Mouse (Mus musculus): ENCODE measurements around the gene Hist1h4h. TPM values are rescaled to one million over a fixed set of nuclear protein-coding genes. Genes with fewer than 3 reads are reported as not detected.
"Not testable (repeated sequence)": the region's sequence is repeated elsewhere in the genome, so short reads cannot be mapped to it uniquely, and the experiment has no call there.

Gene Hist1h4h
- polyA plus RNA-seq, 1 experiment from 2014 or later, result 7.2 TPM

DNA sequence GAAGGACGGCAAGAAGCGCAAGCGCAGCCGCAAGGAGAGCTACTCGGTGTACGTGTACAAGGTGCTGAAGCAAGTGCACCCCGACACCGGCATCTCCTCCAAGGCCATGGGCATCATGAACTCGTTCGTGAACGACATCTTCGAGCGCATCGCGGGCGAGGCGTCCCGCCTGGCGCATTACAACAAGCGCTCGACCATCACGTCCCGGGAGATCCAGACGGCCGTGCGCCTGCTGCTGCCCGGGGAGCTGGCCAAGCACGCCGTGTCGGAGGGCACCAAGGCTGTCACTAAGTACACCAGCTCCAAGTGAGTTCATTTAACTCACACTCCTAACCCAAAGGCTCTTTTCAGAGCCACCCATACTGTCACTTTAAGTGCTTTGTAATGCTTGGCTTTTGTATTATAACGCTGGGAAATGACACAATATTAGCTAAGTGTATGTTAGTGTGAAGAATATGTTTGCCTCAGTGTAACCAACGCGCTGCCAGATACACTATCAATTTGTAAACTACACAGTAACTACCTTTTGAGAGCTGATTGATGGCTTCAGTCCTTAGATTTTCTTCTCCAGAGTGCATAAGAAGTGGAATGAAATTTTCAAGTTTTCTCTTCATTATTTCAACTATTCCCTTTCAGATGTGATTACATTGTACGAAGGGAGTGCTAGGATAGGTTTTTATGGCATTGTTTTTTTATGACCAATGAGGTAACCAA is 40.8 kb downstream of the Hist1h4h start:
- WGBS, result under 1% methylated on average over 14 of the region's 34 CpGs
- Histone ChIP-seq H3K9ac (peak overlapping the region; percentile 77), H3K4me2 (peak overlapping the region; percentile 66), H3K4me3 (replicated peaks) (peak overlapping the region; percentile 47), H3K27ac (peak overlapping the region; percentile 97), H3K4me1 (peaks cover 24% of the 10 kb centered on the region)
- H3K9me3 ChIP-seq; ATAC-seq (ENCODE audit: low FRiP score); H3K27me3 ChIP-seq; H3K36me3 ChIP-seq (replicated peaks): not testable (repeated sequence)

DNA sequence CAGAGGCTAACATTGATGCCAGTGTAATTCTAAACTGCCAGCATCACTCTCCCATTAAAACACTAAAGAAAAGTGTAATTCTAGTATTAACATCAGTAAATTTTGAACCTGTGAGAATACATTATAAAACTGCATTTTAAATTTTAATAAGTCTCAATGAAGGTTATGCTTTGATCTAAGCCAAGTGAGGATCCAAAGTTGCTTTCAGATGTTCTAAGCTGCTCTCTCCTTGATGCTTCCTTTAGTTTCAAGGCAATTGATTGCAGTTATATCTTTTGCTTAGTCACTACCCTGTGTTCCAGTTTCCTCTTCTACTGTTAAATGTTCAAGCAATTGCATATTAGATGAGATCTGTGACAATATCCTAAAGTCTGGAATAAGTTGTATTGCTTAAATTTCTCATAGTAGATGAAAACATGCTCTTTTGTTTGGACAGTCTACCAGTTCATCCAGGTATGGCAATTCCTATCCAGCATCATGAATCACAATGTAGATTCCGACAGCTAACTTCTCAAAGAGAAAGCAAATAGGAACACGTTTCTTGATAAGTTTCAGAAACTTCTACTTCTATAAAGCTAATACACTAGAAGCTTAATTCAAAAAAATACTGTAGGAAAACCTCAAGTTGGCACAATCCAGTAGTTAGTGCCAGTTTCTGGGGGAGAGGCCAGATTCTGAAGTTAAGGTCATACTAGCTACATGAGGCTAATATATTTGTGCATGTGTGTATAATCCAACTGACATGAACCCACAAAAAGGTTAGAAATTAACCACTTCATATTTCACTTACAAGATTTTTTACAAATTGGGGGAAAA is 41.6 kb downstream of the Hist1h4h start:
- H3K9me3 ChIP-seq, result no peaks in the 10 kb centered on the region
- H3K27me3 ChIP-seq, result no peaks in the 10 kb centered on the region
- peak overlapping the region; percentile 66 for H3K4me2 ChIP-seq
- H3K27ac ChIP-seq, result peak overlapping the region; percentile 97
- no peak for ATAC-seq (ENCODE audit: low FRiP score)
- peak overlapping the region; percentile 77 for H3K9ac ChIP-seq
- 33% methylated on average over 2 of the region's 2 CpGs for WGBS
- no peaks in the 10 kb centered on the region for H3K36me3 ChIP-seq (replicated peaks)
- peaks cover 31% of the 10 kb centered on the region for H3K4me1 ChIP-seq
- H3K4me3 ChIP-seq (replicated peaks), result peak overlapping the region; percentile 47

DNA sequence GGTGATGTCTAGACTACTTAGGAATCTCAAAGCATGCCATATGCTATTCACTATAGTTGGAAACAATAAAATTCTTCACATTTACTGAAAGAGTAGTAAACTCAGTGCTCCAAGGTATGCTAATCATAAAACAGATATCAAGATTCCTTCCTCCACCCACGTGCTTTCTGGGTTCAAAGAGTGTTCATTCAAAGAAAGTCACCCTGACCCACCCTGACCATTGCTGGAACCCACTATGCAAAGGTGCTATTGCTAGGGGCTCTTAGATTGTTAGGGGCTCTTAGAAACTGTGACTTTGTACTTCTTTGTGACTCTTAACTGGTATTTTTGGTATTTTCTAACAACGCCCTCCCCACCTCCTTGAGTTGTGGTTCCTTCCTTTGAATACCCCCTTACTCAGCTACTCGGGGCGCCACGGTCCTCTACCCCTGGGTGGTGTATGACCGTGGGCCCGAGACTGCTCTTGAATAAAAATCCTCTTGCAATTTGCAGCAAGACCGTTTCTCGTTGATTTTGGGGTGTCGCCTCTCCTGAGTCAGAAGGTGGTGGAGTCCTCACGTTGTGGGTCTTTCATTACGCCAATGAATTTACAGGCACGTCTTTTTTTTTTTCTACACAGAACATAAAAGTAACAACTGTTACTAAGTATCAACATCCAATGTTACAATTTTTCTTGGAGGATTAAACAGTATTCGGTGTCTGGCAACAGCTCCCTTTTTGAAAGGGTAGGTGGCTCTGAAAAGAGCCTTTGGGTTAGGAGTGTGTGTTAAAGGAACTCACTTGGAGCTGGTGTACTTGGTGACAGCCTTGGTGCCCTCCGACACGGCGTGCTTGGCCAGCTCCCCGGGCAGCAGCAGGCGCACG is 42.4 kb downstream of the Hist1h4h start:
- not testable (repeated sequence) for H3K9me3 ChIP-seq; H3K27me3 ChIP-seq; ATAC-seq (ENCODE audit: low FRiP score); H3K36me3 ChIP-seq (replicated peaks)
- Histone ChIP-seq H3K9ac (peak overlapping the region; percentile 77), H3K4me1 (peaks cover 31% of the 10 kb centered on the region), H3K27ac (peak overlapping the region; percentile 97), H3K4me2 (peak overlapping the region; percentile 66), H3K4me3 (replicated peaks) (peak overlapping the region; percentile 47)
- 6% methylated on average over 20 of the region's 20 CpGs for WGBS

GRCm38 (mm10) chr13:23573898-23574524 is 43.2 kb downstream of the Hist1h4h start, which contains the start of the genes Hist1h2bf and Hist1h2ad:
Hist1h2bf (minus strand) TSS chr13:23574196.
Hist1h2ad (plus strand) TSS chr13:23574381.
- H3K27me3 ChIP-seq; H3K9me3 ChIP-seq; H3K36me3 ChIP-seq (replicated peaks): not testable (repeated sequence)
- peak; percentile 93 for ATAC-seq (ENCODE audit: low FRiP score)
- WGBS, result under 1% methylated on average over 40 of the region's 42 CpGs
- Histone ChIP-seq H3K4me2 (peak within 1 kb of the TSS; percentile 67), H3K4me1 (peaks cover 31% of the 10 kb centered on the region), H3K9ac (peak within 1 kb of the TSS; percentile 56), H3K27ac (peak within 1 kb of the TSS; percentile 97), H3K4me3 (replicated peaks) (peak within 1 kb of the TSS; percentile 47)

DNA sequence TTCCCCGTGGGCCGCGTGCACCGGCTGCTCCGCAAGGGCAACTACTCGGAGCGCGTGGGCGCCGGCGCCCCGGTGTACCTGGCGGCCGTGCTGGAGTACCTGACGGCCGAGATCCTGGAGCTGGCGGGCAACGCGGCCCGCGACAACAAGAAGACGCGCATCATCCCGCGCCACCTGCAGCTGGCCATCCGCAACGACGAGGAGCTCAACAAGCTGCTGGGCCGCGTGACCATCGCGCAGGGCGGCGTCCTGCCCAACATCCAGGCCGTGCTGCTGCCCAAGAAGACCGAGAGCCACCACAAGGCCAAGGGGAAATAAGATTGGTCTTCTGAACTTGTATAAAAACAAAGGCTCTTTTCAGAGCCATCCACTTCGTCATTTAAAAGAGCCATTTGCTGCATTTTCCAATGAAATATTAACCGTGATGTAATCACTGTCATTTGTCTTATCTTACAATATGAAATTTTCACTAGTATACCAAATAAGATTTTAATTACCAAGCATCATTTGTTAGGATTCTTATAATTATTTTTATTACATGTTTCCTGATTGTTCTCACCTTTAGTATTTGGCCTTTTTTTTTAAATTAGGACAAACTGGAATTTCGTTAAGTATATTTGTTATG is 43.8 kb downstream of the Hist1h4h start:
- H3K9me3 ChIP-seq; H3K36me3 ChIP-seq (replicated peaks); H3K27me3 ChIP-seq: not testable (repeated sequence)
- WGBS, result 2% methylated on average over 10 of the region's 39 CpGs
- Histone ChIP-seq H3K4me2 (peak overlapping the region; percentile 67), H3K4me3 (replicated peaks) (peak overlapping the region; percentile 47), H3K4me1 (peaks cover 31% of the 10 kb centered on the region), H3K27ac (peak overlapping the region; percentile 97), H3K9ac (peak overlapping the region; percentile 56; the same call in 1 of the 2 replicates)
- ATAC-seq (ENCODE audit: low FRiP score), result 0 out of 2 replicates have a peak, but pooled peaks have one; percentile 0

GRCm38 (mm10) chr13:23575271-23575851 is 44.5 kb downstream of the Hist1h4h start, which contains the start of gene Hist1h3d:
Hist1h3d (plus strand) TSS chr13:23575763.
- H3K9ac ChIP-seq, result peak within 1 kb of the TSS; percentile 74
- H3K27ac ChIP-seq, result peak within 1 kb of the TSS; percentile 94
- H3K27me3 ChIP-seq, result no peaks in the 10 kb centered on the region
- H3K4me1 ChIP-seq, result peaks cover 27% of the 10 kb centered on the region
- no peaks in the 10 kb centered on the region for H3K36me3 ChIP-seq (replicated peaks)
- H3K4me3 ChIP-seq (replicated peaks), result peak within 1 kb of the TSS; percentile 47
- 1% methylated on average over 18 of the region's 18 CpGs for WGBS
- no peaks in the 10 kb centered on the region for H3K9me3 ChIP-seq
- peak; percentile 63 for ATAC-seq (ENCODE audit: low FRiP score)
- H3K4me2 ChIP-seq, result peak within 1 kb of the TSS; percentile 67

DNA sequence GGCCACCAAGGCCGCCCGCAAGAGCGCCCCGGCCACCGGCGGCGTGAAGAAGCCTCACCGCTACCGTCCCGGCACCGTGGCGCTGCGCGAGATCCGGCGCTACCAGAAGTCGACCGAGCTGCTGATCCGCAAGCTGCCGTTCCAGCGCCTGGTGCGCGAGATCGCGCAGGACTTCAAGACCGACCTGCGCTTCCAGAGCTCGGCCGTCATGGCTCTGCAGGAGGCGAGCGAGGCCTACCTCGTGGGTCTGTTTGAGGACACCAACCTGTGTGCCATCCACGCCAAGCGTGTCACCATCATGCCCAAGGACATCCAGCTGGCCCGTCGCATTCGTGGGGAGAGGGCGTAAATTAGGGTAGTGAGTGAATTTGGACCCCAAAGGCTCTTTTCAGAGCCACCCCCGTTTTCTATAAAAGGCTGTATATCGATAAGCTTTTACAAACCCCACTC is 45.0 kb downstream of the Hist1h4h start:
- Histone ChIP-seq H3K4me3 (replicated peaks) (peak overlapping the region; percentile 47), H3K4me1 (peaks cover 28% of the 10 kb centered on the region), H3K27ac (peak overlapping the region; percentile 94), H3K9ac (peak overlapping the region; percentile 74), H3K4me2 (peak overlapping the region; percentile 67)
- H3K9me3 ChIP-seq; H3K27me3 ChIP-seq; H3K36me3 ChIP-seq (replicated peaks); ATAC-seq (ENCODE audit: low FRiP score): not testable (repeated sequence)
- 0% methylated on average over 12 of the region's 40 CpGs for WGBS

- H3K27ac ChIP-seq, result peak overlapping the region; percentile 94
- peak overlapping the region; percentile 47 for H3K4me3 ChIP-seq (replicated peaks)
- no peak for ATAC-seq (ENCODE audit: low FRiP score)
- H3K9ac ChIP-seq, result peak overlapping the region; percentile 74
- H3K9me3 ChIP-seq, result no peaks in the 10 kb centered on the region
- H3K4me2 ChIP-seq, result peak overlapping the region; percentile 67
- no peaks in the 10 kb centered on the region for H3K27me3 ChIP-seq
- 1% methylated on average over 7 of the region's 7 CpGs for WGBS
- peaks cover 28% of the 10 kb centered on the region for H3K4me1 ChIP-seq
- H3K36me3 ChIP-seq (replicated peaks), result no peaks in the 10 kb centered on the region
These were observed 45.6 kb downstream of the Hist1h4h start for GRCm38 (mm10) chr13:23576351-23576881.

DNA sequence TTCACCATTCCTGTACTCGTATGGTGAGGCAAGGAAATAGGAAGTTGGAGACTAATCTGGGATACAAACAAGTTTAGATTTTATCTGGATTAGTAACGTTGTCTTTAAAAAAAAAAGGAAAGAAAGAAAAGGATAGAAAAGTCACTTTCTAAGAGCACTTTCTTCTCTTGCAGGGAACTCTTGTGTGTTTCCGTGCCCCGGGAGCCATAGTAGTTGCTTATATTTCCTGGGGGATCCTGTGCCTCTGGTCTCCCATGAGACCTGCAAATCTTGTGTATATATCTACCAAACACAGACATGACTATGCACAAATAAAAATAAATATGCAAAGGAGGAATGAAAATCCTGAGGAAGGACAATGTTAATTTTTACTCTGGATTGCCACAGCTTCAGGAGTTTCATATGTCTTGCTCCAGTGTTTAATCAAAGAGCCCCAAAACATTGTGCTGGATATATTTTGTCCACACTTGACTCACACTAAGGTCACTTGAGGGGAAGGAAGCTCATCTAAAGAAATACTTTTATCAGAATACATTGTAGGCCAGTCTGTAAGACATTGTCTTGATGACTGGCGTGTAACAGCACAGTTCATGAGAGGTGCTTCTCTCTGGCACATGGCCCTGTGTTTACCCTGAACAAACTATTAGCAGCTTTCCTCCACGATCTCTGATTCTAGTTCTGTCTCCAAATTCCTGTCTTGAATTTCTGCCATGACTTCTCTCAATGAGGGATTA is 46.2 kb downstream of the Hist1h4h start:
- peaks cover 32% of the 10 kb centered on the region for H3K4me1 ChIP-seq
- no peaks in the 10 kb centered on the region for H3K36me3 ChIP-seq (replicated peaks)
- peak overlapping the region; percentile 94 for H3K27ac ChIP-seq
- WGBS, result 48% methylated on average over 6 of the region's 6 CpGs
- peak overlapping the region; percentile 67 for H3K4me2 ChIP-seq
- peak overlapping the region; percentile 74 for H3K9ac ChIP-seq
- no peaks in the 10 kb centered on the region for H3K27me3 ChIP-seq
- no peaks in the 10 kb centered on the region for H3K9me3 ChIP-seq
- no peak for ATAC-seq (ENCODE audit: low FRiP score)
- H3K4me3 ChIP-seq (replicated peaks), result peak overlapping the region; percentile 47

DNA sequence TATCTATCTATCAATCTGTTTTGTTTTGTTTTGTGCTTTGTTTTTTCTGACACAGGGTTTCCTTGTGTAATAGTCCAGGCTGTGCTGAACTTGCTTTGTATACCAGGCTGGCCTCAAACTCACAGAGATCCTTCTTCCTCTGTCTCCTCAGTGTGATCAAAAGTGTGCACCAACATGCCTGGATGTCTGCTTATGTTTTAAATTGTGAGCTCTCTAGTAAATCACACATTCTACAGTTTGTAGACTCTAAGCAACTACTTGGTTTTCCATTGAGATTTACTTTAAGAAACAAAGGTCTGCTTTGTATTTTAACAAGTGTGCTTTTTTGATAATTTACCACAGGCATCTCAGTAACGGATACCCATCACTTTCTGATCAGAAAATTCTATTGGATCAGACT is 47.0 kb downstream of the Hist1h4h start:
- WGBS, result 93% methylated on average over 1 of the region's 1 CpGs
- no peaks in the 10 kb centered on the region for H3K9me3 ChIP-seq
- no peaks in the 10 kb centered on the region for H3K36me3 ChIP-seq (replicated peaks)
- H3K4me1 ChIP-seq, result peaks cover 32% of the 10 kb centered on the region
- no peak overlapping the region for H3K4me2 ChIP-seq
- H3K27ac ChIP-seq, result 0 out of 2 replicates have a peak overlapping the region, but pooled peaks have one; percentile 46
- no peak for ATAC-seq (ENCODE audit: low FRiP score)
- no peaks in the 10 kb centered on the region for H3K27me3 ChIP-seq
- H3K4me3 ChIP-seq (replicated peaks), result no peak overlapping the region
- H3K9ac ChIP-seq, result no peak overlapping the region
